ENCODE assay signal across 25 mouse cellular contexts in the genomic region with DNA sequence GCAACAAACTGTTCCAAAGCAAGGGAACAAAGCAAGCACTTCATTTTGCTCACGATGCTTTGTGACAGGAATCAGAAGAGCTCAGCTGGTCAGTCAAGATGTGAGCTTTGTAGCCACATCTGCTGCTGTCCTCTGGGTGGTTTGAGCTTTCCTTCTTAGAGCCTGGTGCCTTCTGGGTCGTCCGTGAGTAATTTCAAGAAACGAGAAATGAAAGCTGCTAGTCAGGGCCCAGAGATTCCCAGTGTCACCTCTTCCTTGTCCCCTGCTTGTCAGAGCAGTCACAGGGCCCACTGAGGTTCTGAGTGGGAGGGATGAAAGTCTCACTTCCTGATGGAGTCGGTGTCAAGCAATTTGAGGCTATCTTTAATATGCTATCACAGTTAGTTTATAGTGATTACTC.
A peak's percentile ranks its signal among the peaks of the same experiment; 100 is the strongest.
DNase-seq lines count a peak whose midpoint lies in the region; ATAC-seq lines count a peak whose summit lies in the region.
"Had no signal": no experiment of that assay in that cellular context is flagged by ENCODE, and none has a peak within 500 bp of the region (broad histone marks: within the 10 kb centered on the region; RNA-seq: fewer than 3 reads in every experiment).

No protein-coding gene starts in this region.

- DNase-seq in heart, adult 11 months = peak; percentile 92
- no peak for DNase-seq in heart, postnatal 36 days
- peak; percentile 33 for DNase-seq in A20 (ENCODE audit: low read depth, low spot score)
- peak; percentile 14 for DNase-seq in splenic B cell, adult 2 months (ENCODE audit: low read depth, low spot score)
- DNase-seq in right cerebral cortex, postnatal 10 days (ENCODE audit: low spot score in 2 of 2) = no peak
- DNase-seq in urinary bladder, postnatal 25 days (ENCODE audit: low spot score) = no peak
- DNase-seq: adrenal gland, adult 8-10 months; adrenal gland, postnatal 14 days; adrenal gland, postnatal 36 days; cerebellum, adult 11-12 months; cerebellum, adult 2 months; cerebellum, adult 9-10 months; cerebellum, postnatal 10 days; cerebellum, postnatal 25 days; embryo, embryonic 11 days had no signal

- H3K27me3 ChIP-seq in splenic B cell, adult 2 months (ENCODE audit: control insufficient read depth, insufficient read depth, low read length, poor library complexity, severe bottlenecking) = no peaks in the 10 kb centered on the region
- H3K27me3 ChIP-seq: embryonic facial prominence, embryonic 13.5 days; embryonic facial prominence, embryonic 15.5 days; forebrain, embryonic 12.5 days; Patski had no signal

- intact Hi-C loops in heart, postnatal 36 days (cut with DNase I) = no loop called here

- 0 out of 2 replicates have a peak, but pooled peaks have one; percentile 22 for ATAC-seq in common myeloid progenitor, adult 5-6 weeks (replicated peaks; ENCODE audit: low read depth, poor library complexity, severe bottlenecking)
- ATAC-seq: activated CD4-positive, CD25-positive, alpha-beta regulatory T cell, adult 4 months; forebrain, embryonic 14.5 days; forebrain, embryonic 16.5 days; Patski had no signal

- H3K36me3 ChIP-seq in splenic B cell, adult 2 months (ENCODE audit: control insufficient read depth, insufficient read depth, low read length, poor library complexity, severe bottlenecking) = no peaks in the 10 kb centered on the region
- H3K36me3 ChIP-seq: embryonic facial prominence, embryonic 13.5 days; embryonic facial prominence, embryonic 15.5 days; forebrain, embryonic 10.5 days; forebrain, embryonic 12.5 days; G1E had no signal

Comparison
In these comparisons a context has a peak if more than half of its experiments do, and no peak if none do; other contexts are left out.
1. DNase-seq: peak in heart, adult 11 months (single experiment), A20 (single experiment) and splenic B cell, adult 2 months (single experiment); none in heart, postnatal 36 days (0 of 2), right cerebral cortex, postnatal 10 days (0 of 2) and urinary bladder, postnatal 25 days (single experiment).